Mouse (Mus musculus) brain, embryonic 14.5 days (tissue): ENCODE results near the gene Gm9736. TPM values are rescaled to one million over a fixed set of nuclear protein-coding genes. Genes with fewer than 3 reads are reported as not detected.
A peak's percentile ranks its signal among the peaks of the same experiment; 100 is the strongest.
"Not testable (repeated sequence)": the region's sequence is repeated elsewhere in the genome, so short reads cannot be mapped to it uniquely, and the experiment has no call there.

Experiments used
- DNase-seq: peaks from one replicate; pipeline ENCODE4 v3.0.0-alpha.2; 2011; ENCODE audit warnings: low read depth
- CTCF ChIP-seq: fragments of 200-500 bp; IDR thresholded peaks from 2 replicates; pipeline ENCODE4 v1.5.1; 2012; ENCODE audit warnings: inconsistent platforms, mild to moderate bottlenecking, moderate library complexity, borderline replicate concordance; ENCODE audit not compliant: insufficient read depth, insufficient read length; ENCODE audit errors: extremely low read depth
- POLR2A ChIP-seq: fragments of 200-500 bp; IDR thresholded peaks from 2 replicates; pipeline ENCODE4 v1.6.1; 2012; ENCODE audit warnings: mild to moderate bottlenecking, inconsistent platforms, borderline replicate concordance; ENCODE audit not compliant: poor library complexity, insufficient read depth, insufficient read length, severe bottlenecking; ENCODE audit errors: extremely low read depth
- polyA plus RNA-seq: library from polyadenylated mRNA; depleted of rRNA; stranded (reverse); fragments of >200 nt; gene quantifications from 2 replicates; pipeline ENCODE4 v1.2.3, GENCODE M21; 2012; rRNA removed

The Gm9736 gene
- polyA plus RNA-seq, 1 experiment, result not detected

GRCm38 (mm10) chr10:77738929-77739328 lies 12.2 kb downstream of the Gm9736 start:
- TF ChIP-seq POLR2A (no peak), CTCF (no peak)
- no peak for DNase-seq

GRCm38 (mm10) chr10:77735928-77736327 lies 15.2 kb downstream of the Gm9736 start:
- no peak for DNase-seq
- TF ChIP-seq CTCF, result no peak
- no peak for TF ChIP-seq POLR2A

GRCm38 (mm10) chr10:77729241-77729640 lies 21.9 kb downstream of the Gm9736 start:
- DNase-seq, result no peak
- TF ChIP-seq CTCF (peak; percentile 40), POLR2A (no peak)

GRCm38 (mm10) chr10:77728280-77728679 lies 22.9 kb downstream of the Gm9736 start:
- no peak for TF ChIP-seq CTCF
- no peak for TF ChIP-seq POLR2A
- no peak for DNase-seq

- TF ChIP-seq CTCF (no peak), POLR2A (no peak)
- no peak for DNase-seq
Observed at GRCm38 (mm10) chr10:77726186-77726585, 25.0 kb downstream of the Gm9736 start, which contains the start of gene Gm10100. Gm10100 (plus strand) TSS chr10:77726486.

- TF ChIP-seq POLR2A (no peak), CTCF (0 out of 2 replicates have a peak, but pooled peaks have one; percentile 23)
- DNase-seq, result peak; percentile 3
Observed at GRCm38 (mm10) chr10:77724855-77725254, 26.3 kb downstream of the Gm9736 start.

GRCm38 (mm10) chr10:77720299-77720698 lies 30.9 kb downstream of the Gm9736 start, which contains the start of gene Krtap12-1:
Krtap12-1 (plus strand) TSS chr10:77720599.
- DNase-seq, result not testable (repeated sequence)

GRCm38 (mm10) chr10:77715507-77715906 lies 35.6 kb downstream of the Gm9736 start, which contains the start of gene Gm10142:
Gm10142 (plus strand) TSS chr10:77715807.
- no peak for TF ChIP-seq POLR2A
- TF ChIP-seq CTCF, result no peak
- no peak for DNase-seq

GRCm38 (mm10) chr10:77713734-77714133 lies 37.4 kb downstream of the Gm9736 start:
- no peak for DNase-seq
- TF ChIP-seq CTCF (no peak), POLR2A (no peak)

- not testable (repeated sequence) for DNase-seq
Observed at GRCm38 (mm10) chr10:77711157-77711556, 40.0 kb downstream of the Gm9736 start, which contains the start of gene Gm10024. Gm10024 (plus strand) TSS chr10:77711457.

- no peak for DNase-seq
- no peak for TF ChIP-seq CTCF
- no peak for TF ChIP-seq POLR2A
Observed at GRCm38 (mm10) chr10:77709831-77710230, 41.3 kb downstream of the Gm9736 start.

GRCm38 (mm10) chr10:77706326-77706725 lies 44.8 kb downstream of the Gm9736 start, which contains the start of gene Gm10272:
Gm10272 (plus strand) TSS chr10:77706626.
- no peak for DNase-seq
- TF ChIP-seq CTCF (no peak), POLR2A (no peak)

Other genes with a start within 250 kb of the Gm9736 start
- gene Fam207a, start 235.6 kb downstream of the Gm9736 start, polyA plus RNA-seq, result 38.1 and 38.8 TPM in 2 replicates
- 0.62 and 0.94 TPM in 2 replicates for gene Itgb2, start 221.1 kb downstream of the Gm9736 start, polyA plus RNA-seq
- 70.0 and 74.8 TPM in 2 replicates for gene Pttg1ip, start 169.6 kb downstream of the Gm9736 start, polyA plus RNA-seq
- gene Sumo3, start 145.3 kb downstream of the Gm9736 start, polyA plus RNA-seq, result 368 and 420 TPM in 2 replicates
- gene Gm49325, start 145.2 kb downstream of the Gm9736 start, polyA plus RNA-seq, result not detected in 2 replicates
- 56.9 and 57.7 TPM in 2 replicates for gene Ube2g2, start 129.1 kb downstream of the Gm9736 start, polyA plus RNA-seq
- 1.5 and 1.6 TPM in 2 replicates for gene Tspear, start 64.8 kb downstream of the Gm9736 start, polyA plus RNA-seq
- not detected in 2 replicates for gene Gm19402, start 60.6 kb downstream of the Gm9736 start, polyA plus RNA-seq
- gene Gm9508, start 54.1 kb downstream of the Gm9736 start, polyA plus RNA-seq, result not detected in 2 replicates
- gene Gm10272, start 44.7 kb downstream of the Gm9736 start, polyA plus RNA-seq, result not detected in 2 replicates
- not detected in 2 replicates for gene Gm10024, start 39.9 kb downstream of the Gm9736 start, polyA plus RNA-seq
- not detected in 2 replicates for gene Gm10142, start 35.5 kb downstream of the Gm9736 start, polyA plus RNA-seq
- gene Krtap12-1, start 30.8 kb downstream of the Gm9736 start, polyA plus RNA-seq, result not detected in 2 replicates
- gene Gm10100, start 24.9 kb downstream of the Gm9736 start, polyA plus RNA-seq, result not detected in 2 replicates
- gene Gm18596, start 8.7 kb downstream of the Gm9736 start, polyA plus RNA-seq, result not detected in 2 replicates
- not detected in 2 replicates for gene Gm3233, start 8.3 kb upstream of the Gm9736 start, polyA plus RNA-seq
- not detected in 2 replicates for gene Gm3238, start 20.0 kb upstream of the Gm9736 start, polyA plus RNA-seq
- not detected in 2 replicates for gene Gm7138, start 25.6 kb upstream of the Gm9736 start, polyA plus RNA-seq
- not detected in 2 replicates for gene Gm3250, start 31.2 kb upstream of the Gm9736 start, polyA plus RNA-seq
- gene Gm7137, start 36.8 kb upstream of the Gm9736 start, polyA plus RNA-seq, result not detected in 2 replicates
- gene Gm9639, start 43.7 kb upstream of the Gm9736 start, polyA plus RNA-seq, result not detected in 2 replicates
- gene Gm19668, start 47.8 kb upstream of the Gm9736 start, polyA plus RNA-seq, result not detected in 2 replicates
- gene Gm9507, start 60.5 kb upstream of the Gm9736 start, polyA plus RNA-seq, result not detected in 2 replicates
- gene Gm2696, start 63.3 kb upstream of the Gm9736 start, polyA plus RNA-seq, result 0.14 TPM in 1 of 2 replicates, not detected in the other
- not detected in 2 replicates for gene Krtap10-4, start 75.7 kb upstream of the Gm9736 start, polyA plus RNA-seq
- not detected in 2 replicates for gene Krtap10-10, start 84.6 kb upstream of the Gm9736 start, polyA plus RNA-seq
- not detected in 2 replicates for gene Gm36176, start 95.4 kb upstream of the Gm9736 start, polyA plus RNA-seq
- 0.10 TPM in 1 of 2 replicates, not detected in the other for gene Gm10318, start 101.5 kb upstream of the Gm9736 start, polyA plus RNA-seq
- gene Gm3285, start 110.6 kb upstream of the Gm9736 start, polyA plus RNA-seq, result not detected in 2 replicates
- gene Lrrc3, start 151.2 kb upstream of the Gm9736 start, polyA plus RNA-seq, result 9.5 and 15.3 TPM in 2 replicates
- gene Trpm2, start 219.2 kb upstream of the Gm9736 start, polyA plus RNA-seq, result 6.3 and 6.5 TPM in 2 replicates
- 54.5 and 68.2 TPM in 2 replicates for gene 1810043G02Rik, start 227.2 kb upstream of the Gm9736 start, polyA plus RNA-seq